Mouse (Mus musculus) MEL (cell line): ENCODE data around the gene Serp1. TPM values are rescaled to one million over a fixed set of nuclear protein-coding genes. Genes with fewer than 3 reads are reported as not detected.

ENCODE experiments used
- DNase-seq: peaks from one replicate; pipeline ENCODE4 v3.0.0; 2011; ENCODE audit warnings: low read depth, low spot score
- H3K27ac ChIP-seq: 2 replicates; pipeline ENCODE4 v1.5.1; 2012; ENCODE audit warnings: low read depth, mild to moderate bottlenecking, control low read depth, low read length, moderate library complexity; ENCODE audit not compliant: control insufficient read depth
- H3K27me3 ChIP-seq, 2 experiments: fragments of 150-350 bp in 1 of 2; sonication (generic) in 1 of 2; 2 replicates each; pipeline ENCODE4 v1.6.1; 2012; ENCODE audit warnings: low read length in 2 of 2, mild to moderate bottlenecking in 2 of 2, improper control_type of control experiment in 1 of 2, moderate library complexity in 1 of 2; ENCODE audit not compliant: insufficient read depth in 2 of 2, control insufficient read depth in 1 of 2
- H3K36me3 ChIP-seq, 2 experiments: 2 replicates each; pipeline ENCODE4 v1.6.1; 2012 to 2014; ENCODE audit warnings: low read length in 2 of 2, improper control_type of control experiment in 1 of 2, inconsistent platforms in 1 of 2, mild to moderate bottlenecking in 1 of 2; ENCODE audit not compliant: insufficient read depth in 2 of 2, control insufficient read depth in 1 of 2
- H3K4me1 ChIP-seq, 2 experiments: fragments of 150-350 bp in 1 of 2; sonication (generic) in 1 of 2; 2 replicates each; pipeline ENCODE4 v1.6.1; 2012; ENCODE audit warnings: low read length in 2 of 2, improper control_type of control experiment in 1 of 2, mild to moderate bottlenecking in 1 of 2; ENCODE audit not compliant: insufficient read depth in 2 of 2, control insufficient read depth in 1 of 2
- H3K4me3 ChIP-seq, 2 experiments: fragments of 150-350 bp in 1 of 2; sonication (generic) in 1 of 2; 2 replicates each; pipeline ENCODE4 v1.5.1; 2012; ENCODE audit warnings: low read depth in 2 of 2, low read length in 2 of 2, mild to moderate bottlenecking in 2 of 2, moderate library complexity in 2 of 2, control low read depth in 1 of 2, improper control_type of control experiment in 1 of 2; ENCODE audit not compliant: control insufficient read depth in 1 of 2, insufficient read depth in 1 of 2
- H3K79me2 ChIP-seq: 2 replicates; pipeline ENCODE4 v1.6.1; 2012; ENCODE audit warnings: mild to moderate bottlenecking, low read length, moderate library complexity; ENCODE audit not compliant: control insufficient read depth, poor library complexity, insufficient read depth
- H3K9ac ChIP-seq: 2 replicates; pipeline ENCODE4 v1.6.1; 2012; ENCODE audit warnings: low read depth, mild to moderate bottlenecking, control low read depth, low read length, moderate library complexity; ENCODE audit not compliant: control insufficient read depth, poor library complexity, severe bottlenecking
- H3K9me3 ChIP-seq: fragments of 150-350 bp; sonication (generic); replicated peaks from 2 replicates; pipeline ENCODE4 v1.6.1; 2012; ENCODE audit warnings: mild to moderate bottlenecking, low read length, improper control_type of control experiment, moderate library complexity; ENCODE audit not compliant: insufficient read depth
- BHLHE40 ChIP-seq: IDR thresholded peaks from 2 replicates; pipeline ENCODE4 v1.6.1; 2012; ENCODE audit warnings: low read depth, mild to moderate bottlenecking, inconsistent platforms, low read length, improper control_type of control experiment, borderline replicate concordance
- CHD1 ChIP-seq: IDR thresholded peaks from 2 replicates; pipeline ENCODE4 v1.6.1; 2012; ENCODE audit warnings: low read depth, mild to moderate bottlenecking, inconsistent platforms, low read length, improper control_type of control experiment
- CTCF ChIP-seq, 3 experiments: IDR thresholded peaks in 2 of 3; conservative IDR thresholded peaks in 1 of 3; 2 replicates each; pipeline ENCODE4 v1.5.1; 2011 to 2012; ENCODE audit warnings: low read length in 3 of 3, low read depth in 2 of 3, mild to moderate bottlenecking in 2 of 3, improper control_type of control experiment in 1 of 3, inconsistent platforms in 1 of 3, mixed read lengths in 1 of 3, moderate library complexity in 1 of 3; ENCODE audit not compliant: control insufficient read depth in 1 of 3, insufficient read depth in 1 of 3, poor library complexity in 1 of 3, severe bottlenecking in 1 of 3
- E2F4 ChIP-seq: IDR thresholded peaks from 2 replicates; pipeline ENCODE4 v1.6.1; 2011; ENCODE audit warnings: low read depth, low read length, improper control_type of control experiment, borderline replicate concordance
- ELF1 ChIP-seq: IDR thresholded peaks from 2 replicates; pipeline ENCODE4 v1.6.1; 2014; ENCODE audit warnings: low read depth, mild to moderate bottlenecking, inconsistent platforms, low read length, improper control_type of control experiment, moderate library complexity
- EP300 ChIP-seq, 2 experiments: IDR thresholded peaks; 2 replicates each; pipeline ENCODE4 v1.6.1; 2011; ENCODE audit warnings: improper control_type of control experiment in 2 of 2, low read length in 2 of 2, low read depth in 1 of 2, mild to moderate bottlenecking in 1 of 2
- GABPA ChIP-seq: IDR thresholded peaks from 2 replicates; pipeline ENCODE4 v1.6.1; 2012; ENCODE audit warnings: low read depth, mild to moderate bottlenecking, inconsistent platforms, low read length, improper control_type of control experiment, moderate library complexity
- GATA1 ChIP-seq: IDR thresholded peaks from 2 replicates; pipeline ENCODE4 v1.6.1; 2011; ENCODE audit warnings: low read depth, low read length, improper control_type of control experiment
- MAFK ChIP-seq: IDR thresholded peaks from 2 replicates; pipeline ENCODE4 v1.6.1; 2011; ENCODE audit warnings: low read depth, mild to moderate bottlenecking, low read length, improper control_type of control experiment, borderline replicate concordance
- MAX ChIP-seq: IDR thresholded peaks from 2 replicates; pipeline ENCODE4 v1.6.1; 2011; ENCODE audit warnings: low read length, improper control_type of control experiment
- MEF2A ChIP-seq: IDR thresholded peaks from 2 replicates; pipeline ENCODE4 v1.6.1; 2014; ENCODE audit warnings: low read depth, mild to moderate bottlenecking, inconsistent platforms, low read length, improper control_type of control experiment; ENCODE audit not compliant: poor library complexity, insufficient replicate concordance, severe bottlenecking; ENCODE audit errors: extremely low read depth
- MXI1 ChIP-seq: IDR thresholded peaks from 2 replicates; pipeline ENCODE4 v1.6.1; 2011; ENCODE audit warnings: mild to moderate bottlenecking, low read depth, low read length, improper control_type of control experiment
- MYB ChIP-seq: IDR thresholded peaks from 2 replicates; pipeline ENCODE4 v1.6.1; 2011; ENCODE audit warnings: mild to moderate bottlenecking, low read depth, low read length, improper control_type of control experiment
- POLR2A ChIP-seq, 2 experiments: IDR thresholded peaks; 2 replicates each; pipeline ENCODE4 v1.6.1; 2011 to 2012; ENCODE audit warnings: low read length in 2 of 2, mild to moderate bottlenecking in 2 of 2, control low read depth in 1 of 2, improper control_type of control experiment in 1 of 2, low read depth in 1 of 2, moderate library complexity in 1 of 2; ENCODE audit not compliant: control insufficient read depth in 1 of 2, insufficient read depth in 1 of 2, poor library complexity in 1 of 2
- POLR2AphosphoS2 ChIP-seq: IDR thresholded peaks from 2 replicates; pipeline ENCODE4 v1.6.1; 2011; ENCODE audit warnings: low read length, improper control_type of control experiment
- RAD21 ChIP-seq: IDR thresholded peaks from 2 replicates; pipeline ENCODE4 v1.6.1; 2011; ENCODE audit warnings: mild to moderate bottlenecking, low read depth, low read length, improper control_type of control experiment
- SIN3A ChIP-seq: IDR thresholded peaks from 2 replicates; pipeline ENCODE4 v1.6.1; 2012; ENCODE audit warnings: low read length, improper control_type of control experiment, inconsistent platforms
- TCF12 ChIP-seq: IDR thresholded peaks from 2 replicates; pipeline ENCODE4 v1.6.1; 2014; ENCODE audit warnings: low read depth, mild to moderate bottlenecking, inconsistent platforms, low read length, improper control_type of control experiment, moderate library complexity
- UBTF ChIP-seq: IDR thresholded peaks from 2 replicates; pipeline ENCODE4 v1.6.1; 2012; ENCODE audit warnings: low read depth, mild to moderate bottlenecking, inconsistent platforms, low read length, improper control_type of control experiment, moderate library complexity, borderline replicate concordance; ENCODE audit not compliant: insufficient read depth
- ZMIZ1 ChIP-seq: IDR thresholded peaks from 2 replicates; pipeline ENCODE4 v1.6.1; 2012; ENCODE audit warnings: low read depth, mild to moderate bottlenecking, inconsistent platforms, low read length, improper control_type of control experiment, moderate library complexity
- polyA plus RNA-seq, 2 experiments: library from polyadenylated mRNA; stranded (reverse) in 1 of 2; unstranded in 1 of 2; fragments of >175 nt in 1 of 2; fragments of >200 nt in 1 of 2; gene quantifications; 2 replicates each; pipeline versions ENCODE4 v1.2.1 to v1.2.4; 2012; ENCODE audit warnings: low replicate concordance in 2 of 2, low read depth in 1 of 2; ENCODE audit not compliant: insufficient read length in 2 of 2, insufficient read depth in 1 of 2, missing spikeins in 1 of 2
- total RNA-seq: library from RNA; depleted of rRNA; stranded (reverse); fragments of 300-350 nt; gene quantifications from 2 replicates; pipeline ENCODE4 v1.2.3, GENCODE M21; 2012

Serp1 gene
- total and polyA plus RNA-seq, 3 experiments, result 80.5 to 96.3 (median 83.8) TPM

GRCm38 (mm10) chr3:58521361-58521760, 4.3 kb downstream of the Serp1 start:
- Histone ChIP-seq H3K9ac (no peak overlapping the region), H3K4me3 (no peak overlapping the region), H3K27ac (no peak overlapping the region), H3K36me3 (peaks cover 15 to 21% of the 10 kb centered on the region in 2 experiments), H3K79me2 (peaks cover 21% of the 10 kb centered on the region), H3K4me1 (peaks cover 3 to 6% of the 10 kb centered on the region in 2 experiments), H3K9me3 (no peaks in the 10 kb centered on the region), H3K27me3 (no peaks in the 10 kb centered on the region)
- no peak for DNase-seq
- no peak for TF ChIP-seq TCF12
- TF ChIP-seq RAD21, result no peak
- TF ChIP-seq UBTF, result no peak
- no peak for TF ChIP-seq MYB
- no peak for TF ChIP-seq EP300 (IDR thresholded peaks at IDR 0.05; ENCODE audit: low read depth in 1 of 2, low read length in 2 of 2)
- TF ChIP-seq SIN3A, result no peak
- TF ChIP-seq GATA1, result no peak
- TF ChIP-seq GABPA, result no peak
- TF ChIP-seq E2F4, result no peak
- TF ChIP-seq POLR2AphosphoS2, result no peak
- no peak for TF ChIP-seq MEF2A
- no peak for TF ChIP-seq CHD1
- TF ChIP-seq CTCF (IDR thresholded peaks at IDR 0.05 in 2 of 3, conservative IDR thresholded peaks at IDR 0.05 in 1 of 3; ENCODE audit: control insufficient read depth in 1 of 3, insufficient read depth in 1 of 3, low read depth in 2 of 3, low read length in 3 of 3, poor library complexity in 1 of 3, severe bottlenecking in 1 of 3), result no peak
- no peak for TF ChIP-seq ELF1
- no peak for TF ChIP-seq BHLHE40
- no peak for TF ChIP-seq MXI1
- TF ChIP-seq MAFK, result no peak

GRCm38 (mm10) chr3:58520286-58520685, 5.4 kb downstream of the Serp1 start:
- Histone ChIP-seq H3K9ac (no peak overlapping the region), H3K36me3 (peaks cover 15 to 21% of the 10 kb centered on the region in 2 experiments), H3K9me3 (no peaks in the 10 kb centered on the region), H3K4me3 (no peak overlapping the region), H3K27ac (no peak overlapping the region), H3K4me1 (peaks cover 3 to 6% of the 10 kb centered on the region in 2 experiments), H3K27me3 (no peaks in the 10 kb centered on the region)
- TF ChIP-seq POLR2AphosphoS2, result peak; percentile 47; the same call in 1 of the 2 replicates
- no peak for TF ChIP-seq ZMIZ1
- TF ChIP-seq MAX, result no peak
- 0 out of 4 replicates have a peak, but pooled peaks of 1 of the 2 experiments have one; percentile 23 for TF ChIP-seq POLR2A (IDR thresholded peaks at IDR 0.05; ENCODE audit: control insufficient read depth in 1 of 2, insufficient read depth in 1 of 2, low read depth in 1 of 2, low read length in 2 of 2, poor library complexity in 1 of 2)
- TF ChIP-seq, all 39 proteins: peak for 2
- peaks cover 14% of the 10 kb centered on the region for H3K79me2 ChIP-seq
- DNase-seq, result peak; percentile 52
